Mouse (Mus musculus): Measurements from ENCODE around the gene Hmgn1. TPM values are rescaled to one million over a fixed set of nuclear protein-coding genes. Genes with fewer than 3 reads are reported as not detected.
A peak's percentile ranks its signal among the peaks of the same experiment; 100 is the strongest.

The Hmgn1 gene
- polyA plus RNA-seq, 1 experiment: 102 TPM

DNA sequence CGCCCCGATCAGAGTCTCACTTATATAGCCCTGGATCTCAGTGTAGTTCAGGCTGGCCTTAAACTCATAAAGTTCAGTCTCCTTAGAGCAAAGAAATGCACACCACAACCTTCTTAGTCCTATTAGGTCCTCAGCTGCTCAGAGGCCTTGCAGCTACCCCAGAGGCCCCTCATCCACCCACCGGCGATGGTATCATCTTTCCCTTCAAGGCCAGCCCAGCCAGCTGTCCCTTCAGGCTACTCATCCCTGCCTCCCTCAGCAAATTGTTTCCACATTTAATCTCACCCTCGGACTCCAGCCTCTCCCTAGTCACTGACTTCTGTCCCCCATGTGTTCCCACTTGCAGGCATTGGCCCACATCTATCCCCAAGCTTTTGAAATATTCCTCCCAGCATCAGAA lies 39.4 kb downstream of the Hmgn1 start:
- no peak overlapping the region for H3K4me3 ChIP-seq (replicated peaks; ENCODE audit: control insufficient read depth, low read depth, low read length)
- no peak overlapping the region for H3K27ac ChIP-seq (ENCODE audit: control insufficient read depth, insufficient read depth, low read depth, low read length, poor library complexity)
- H3K4me1 ChIP-seq (ENCODE audit: control insufficient read depth, insufficient read depth, low read length): peaks cover 1% of the 10 kb centered on the region; the same call in 1 of the 2 replicates
- WGBS: 79% methylated on average over 5 of the region's 5 CpGs
- TF ChIP-seq CTCF (IDR thresholded peaks at IDR 0.05; ENCODE audit: control insufficient read depth, insufficient read depth, low read length) (no peak), POLR2A (IDR thresholded peaks at IDR 0.05; ENCODE audit: borderline replicate concordance, control insufficient read depth, low read depth, low read length) (no peak)

- Histone ChIP-seq H3K27ac (ENCODE audit: control insufficient read depth, insufficient read depth, low read depth, low read length, poor library complexity) (no peak overlapping the region), H3K4me1 (ENCODE audit: control insufficient read depth, insufficient read depth, low read length) (peaks cover 1% of the 10 kb centered on the region; the same call in 1 of the 2 replicates), H3K4me3 (replicated peaks; ENCODE audit: control insufficient read depth, low read depth, low read length) (no peak overlapping the region)
- 49% methylated on average over 4 of the region's 4 CpGs for WGBS
- no peak for TF ChIP-seq CTCF (IDR thresholded peaks at IDR 0.05; ENCODE audit: control insufficient read depth, insufficient read depth, low read length)
- no peak for TF ChIP-seq POLR2A (IDR thresholded peaks at IDR 0.05; ENCODE audit: borderline replicate concordance, control insufficient read depth, low read depth, low read length)
Measured at GRCm38 (mm10) chr16:96087436-96087835, 40.1 kb downstream of the Hmgn1 start.

DNA sequence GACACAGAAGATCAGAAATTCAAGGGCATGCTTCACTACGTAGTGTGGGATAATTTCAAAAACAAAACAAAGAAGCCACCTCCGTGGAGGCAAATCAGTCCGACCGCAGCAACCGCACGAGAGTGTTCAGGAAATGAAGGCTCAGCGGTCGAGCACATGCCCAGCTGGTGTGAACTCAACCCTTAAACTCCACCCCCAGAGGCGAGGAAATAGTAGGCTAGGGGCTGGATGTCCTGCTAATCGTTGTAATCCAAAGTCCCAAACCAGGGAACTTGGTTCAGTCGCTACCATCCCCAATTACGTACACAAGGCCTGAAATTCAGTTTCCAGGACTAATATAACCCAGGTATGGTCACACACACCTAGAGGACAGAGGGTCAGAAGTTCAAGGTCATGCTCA lies 40.5 kb downstream of the Hmgn1 start:
- Histone ChIP-seq H3K4me1 (ENCODE audit: control insufficient read depth, insufficient read depth, low read length) (peaks cover 1% of the 10 kb centered on the region; the same call in 1 of the 2 replicates), H3K4me3 (replicated peaks; ENCODE audit: control insufficient read depth, low read depth, low read length) (no peak overlapping the region), H3K27ac (ENCODE audit: control insufficient read depth, insufficient read depth, low read depth, low read length, poor library complexity) (no peak overlapping the region)
- TF ChIP-seq POLR2A (IDR thresholded peaks at IDR 0.05; ENCODE audit: borderline replicate concordance, control insufficient read depth, low read depth, low read length): no peak
- TF ChIP-seq CTCF (IDR thresholded peaks at IDR 0.05; ENCODE audit: control insufficient read depth, insufficient read depth, low read length): no peak
- 9% methylated on average over 12 of the region's 12 CpGs for WGBS

GRCm38 (mm10) chr16:96085597-96085996 lies 41.9 kb downstream of the Hmgn1 start:
- TF ChIP-seq CTCF (IDR thresholded peaks at IDR 0.05; ENCODE audit: control insufficient read depth, insufficient read depth, low read length) (no peak), POLR2A (IDR thresholded peaks at IDR 0.05; ENCODE audit: borderline replicate concordance, control insufficient read depth, low read depth, low read length) (no peak)
- Histone ChIP-seq H3K4me3 (replicated peaks; ENCODE audit: control insufficient read depth, low read depth, low read length) (no peak overlapping the region), H3K27ac (ENCODE audit: control insufficient read depth, insufficient read depth, low read depth, low read length, poor library complexity) (no peak overlapping the region; the same call in 1 of the 2 replicates), H3K4me1 (ENCODE audit: control insufficient read depth, insufficient read depth, low read length) (peaks cover 2% of the 10 kb centered on the region; the same call in 1 of the 2 replicates)

DNA sequence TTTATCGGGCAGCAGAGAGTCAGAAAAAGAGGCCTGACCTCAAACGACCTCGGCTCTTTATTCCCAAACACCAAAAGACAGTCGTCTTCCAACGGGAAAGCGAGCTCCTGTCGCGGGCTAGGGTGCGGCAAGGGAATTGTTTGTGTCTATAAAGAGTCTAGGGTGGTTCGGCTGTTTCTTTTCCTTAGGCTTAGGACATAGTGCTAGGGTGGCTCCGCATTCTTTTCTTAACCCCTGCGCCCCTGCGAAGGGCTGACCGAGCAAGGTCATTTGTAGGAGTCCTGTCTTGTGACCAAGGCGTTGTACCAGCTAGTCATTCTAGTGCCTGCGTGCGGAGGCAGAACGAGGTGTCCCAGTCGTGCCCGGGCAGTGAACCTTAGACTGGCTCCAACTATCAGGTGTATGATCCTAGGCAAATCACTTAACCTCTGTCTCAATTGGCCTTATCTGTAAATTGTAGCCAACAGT lies 44.3 kb downstream of the Hmgn1 start:
- WGBS: 48% methylated on average over 20 of the region's 20 CpGs
- TF ChIP-seq POLR2A (IDR thresholded peaks at IDR 0.05; ENCODE audit: borderline replicate concordance, control insufficient read depth, low read depth, low read length) (no peak), CTCF (IDR thresholded peaks at IDR 0.05; ENCODE audit: control insufficient read depth, insufficient read depth, low read length) (no peak)
- Histone ChIP-seq H3K4me1 (ENCODE audit: control insufficient read depth, insufficient read depth, low read length) (peaks cover 1% of the 10 kb centered on the region), H3K4me3 (replicated peaks; ENCODE audit: control insufficient read depth, low read depth, low read length) (peak overlapping the region; percentile 71), H3K27ac (ENCODE audit: control insufficient read depth, insufficient read depth, low read depth, low read length, poor library complexity) (peak overlapping the region; percentile 82)

GRCm38 (mm10) chr16:96082301-96083178 lies 45.0 kb downstream of the Hmgn1 start, which contains the start of gene Brwd1:
Gene Brwd1, minus strand, starts transcription at chr16:96082526.
- peak within 1 kb of the TSS; percentile 92 for H3K4me3 ChIP-seq (replicated peaks; ENCODE audit: control insufficient read depth, low read depth, low read length)
- WGBS: under 1% methylated on average over 81 of the region's 107 CpGs
- peaks cover 1% of the 10 kb centered on the region for H3K4me1 ChIP-seq (ENCODE audit: control insufficient read depth, insufficient read depth, low read length)
- H3K27ac ChIP-seq (ENCODE audit: control insufficient read depth, insufficient read depth, low read depth, low read length, poor library complexity): peak within 1 kb of the TSS; percentile 94
- peak; percentile 72; the same call in 1 of the 2 replicates for TF ChIP-seq POLR2A (IDR thresholded peaks at IDR 0.05; ENCODE audit: borderline replicate concordance, control insufficient read depth, low read depth, low read length)
- no peak for TF ChIP-seq CTCF (IDR thresholded peaks at IDR 0.05; ENCODE audit: control insufficient read depth, insufficient read depth, low read length)

DNA sequence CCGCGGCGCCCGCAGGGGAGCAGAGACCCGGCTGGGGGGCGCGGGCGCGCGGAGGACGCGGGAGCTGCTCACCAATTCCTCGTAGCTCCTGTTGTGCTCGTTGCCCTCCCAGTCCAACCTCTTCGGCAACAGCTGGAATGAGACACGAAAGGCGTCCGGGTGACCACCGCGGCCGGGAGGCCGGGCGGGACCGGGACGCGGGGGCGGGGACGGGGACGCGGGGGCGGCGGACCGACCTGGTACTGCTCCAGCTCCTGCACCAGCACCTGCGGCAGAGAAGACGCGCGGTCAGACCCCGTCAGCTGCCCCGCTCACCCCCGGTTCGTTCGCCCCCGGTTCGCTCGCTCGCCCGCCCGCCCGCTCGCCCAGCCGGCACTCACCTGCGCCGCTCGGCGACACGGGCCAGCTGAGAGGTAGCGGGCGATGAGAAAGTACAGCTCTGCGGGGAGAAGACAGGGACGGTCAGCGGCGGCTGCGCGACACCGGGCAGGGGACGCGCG lies 45.7 kb downstream of the Hmgn1 start:
- TF ChIP-seq CTCF (IDR thresholded peaks at IDR 0.05; ENCODE audit: control insufficient read depth, insufficient read depth, low read length): no peak
- TF ChIP-seq POLR2A (IDR thresholded peaks at IDR 0.05; ENCODE audit: borderline replicate concordance, control insufficient read depth, low read depth, low read length): no peak
- Histone ChIP-seq H3K27ac (ENCODE audit: control insufficient read depth, insufficient read depth, low read depth, low read length, poor library complexity) (peak overlapping the region; percentile 94), H3K4me3 (replicated peaks; ENCODE audit: control insufficient read depth, low read depth, low read length) (peak overlapping the region; percentile 92), H3K4me1 (ENCODE audit: control insufficient read depth, insufficient read depth, low read length) (peaks cover 1% of the 10 kb centered on the region)
- under 1% methylated on average over 60 of the region's 68 CpGs for WGBS

DNA sequence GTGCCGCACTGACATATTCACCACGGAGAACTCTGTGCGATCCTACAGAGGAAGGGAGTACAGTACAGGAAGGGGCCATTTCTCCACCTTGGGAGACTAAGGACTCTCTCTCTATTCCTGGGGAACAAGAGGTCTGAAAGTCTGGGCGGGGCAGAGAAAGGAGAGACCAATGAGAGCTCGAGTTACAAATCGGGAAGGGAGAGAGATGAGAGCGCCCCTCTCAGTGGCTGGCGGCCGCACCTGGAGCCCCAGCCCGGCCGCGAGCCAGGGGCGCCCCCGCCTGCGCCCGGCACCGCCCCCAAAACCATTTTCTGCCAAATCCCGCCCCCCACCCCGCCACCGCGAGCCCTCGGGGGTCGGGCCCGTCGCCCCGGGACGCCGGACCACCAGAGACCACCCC lies 46.2 kb downstream of the Hmgn1 start:
- Histone ChIP-seq H3K27ac (ENCODE audit: control insufficient read depth, insufficient read depth, low read depth, low read length, poor library complexity) (peak overlapping the region; percentile 94), H3K4me1 (ENCODE audit: control insufficient read depth, insufficient read depth, low read length) (peaks cover 1% of the 10 kb centered on the region), H3K4me3 (replicated peaks; ENCODE audit: control insufficient read depth, low read depth, low read length) (peak overlapping the region; percentile 92)
- whole genome bisulfite sequencing: 0% methylated on average over 25 of the region's 28 CpGs
- TF ChIP-seq CTCF (IDR thresholded peaks at IDR 0.05; ENCODE audit: control insufficient read depth, insufficient read depth, low read length) (no peak), POLR2A (IDR thresholded peaks at IDR 0.05; ENCODE audit: borderline replicate concordance, control insufficient read depth, low read depth, low read length) (no peak)

Data from bone marrow, adult 2 months (tissue).